Mouse (Mus musculus) cerebellum, postnatal 25 days (tissue): ENCODE data around the gene BC030870.

Experiments
- DNase-seq, 2 experiments: peaks; one replicate each; pipeline ENCODE4 v3.0.0; 2021; ENCODE audit warnings: mixed read lengths in 2 of 2

BC030870 gene

DNA sequence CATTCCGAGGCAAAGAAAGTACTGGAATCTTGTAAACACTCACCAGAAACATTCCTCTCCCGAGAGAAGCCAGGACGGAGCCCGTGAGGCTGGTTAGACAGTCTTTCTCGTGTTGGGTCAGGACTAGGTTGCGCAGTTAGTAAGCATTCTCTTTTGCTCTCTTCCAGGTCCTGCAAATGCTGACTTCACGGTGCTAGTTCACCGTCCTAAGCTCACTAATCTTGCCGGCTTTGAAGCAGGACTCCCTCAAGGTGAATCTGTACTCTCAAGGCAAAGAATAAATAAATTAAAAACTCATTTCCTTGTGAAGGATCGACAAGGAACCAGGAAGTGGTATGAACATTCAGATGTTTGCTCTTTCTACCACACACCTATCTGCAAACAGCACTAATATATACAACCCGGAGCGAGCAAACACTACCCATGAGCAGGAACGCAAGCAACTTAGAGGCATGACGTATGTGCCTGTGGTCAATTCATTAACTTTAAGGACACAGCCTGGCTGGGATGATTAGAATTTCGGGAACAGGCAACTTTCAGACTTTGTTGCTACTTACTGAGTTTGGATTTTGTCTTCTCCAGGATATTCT, at the start of gene BC030870:
BC030870 (minus strand) TSS at position 365 of the 590 bp plus-strand sequence.
- DNase-seq = no peak

DNA sequence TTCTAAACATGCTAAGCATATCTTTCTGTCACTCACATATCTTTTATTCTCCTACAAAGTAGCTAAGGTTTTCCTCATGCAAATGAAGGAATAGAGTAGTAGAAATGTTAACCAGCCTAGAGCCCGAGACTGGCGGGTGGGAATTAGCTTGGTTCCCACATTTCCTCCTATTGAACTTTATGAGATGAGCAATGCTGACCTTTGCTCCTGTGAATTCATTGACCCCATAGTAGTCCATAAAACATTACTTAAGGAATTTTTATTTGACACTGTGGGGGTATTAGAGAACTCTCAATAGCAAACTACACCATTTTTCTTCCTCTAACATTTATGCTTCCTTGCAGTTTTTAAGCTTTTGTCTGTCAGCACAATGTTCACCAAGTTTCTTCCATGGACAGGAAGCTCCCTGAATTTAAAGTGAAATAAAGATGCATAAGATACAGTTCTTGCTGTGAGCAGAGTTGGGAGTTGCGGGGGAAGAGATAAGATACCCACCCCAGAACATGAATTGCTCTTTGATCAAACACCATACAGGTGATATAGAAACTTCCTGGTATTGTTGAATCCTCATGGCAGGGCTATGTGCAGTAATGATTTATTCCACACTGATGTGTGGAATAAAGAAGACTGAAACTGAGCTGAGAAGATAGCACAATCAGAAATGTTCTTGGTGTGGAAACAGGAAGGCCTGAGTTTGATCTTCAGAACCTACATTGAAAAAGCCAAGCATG, 45.5 kb upstream of the BC030870 start:
- no peak for DNase-seq

DNA sequence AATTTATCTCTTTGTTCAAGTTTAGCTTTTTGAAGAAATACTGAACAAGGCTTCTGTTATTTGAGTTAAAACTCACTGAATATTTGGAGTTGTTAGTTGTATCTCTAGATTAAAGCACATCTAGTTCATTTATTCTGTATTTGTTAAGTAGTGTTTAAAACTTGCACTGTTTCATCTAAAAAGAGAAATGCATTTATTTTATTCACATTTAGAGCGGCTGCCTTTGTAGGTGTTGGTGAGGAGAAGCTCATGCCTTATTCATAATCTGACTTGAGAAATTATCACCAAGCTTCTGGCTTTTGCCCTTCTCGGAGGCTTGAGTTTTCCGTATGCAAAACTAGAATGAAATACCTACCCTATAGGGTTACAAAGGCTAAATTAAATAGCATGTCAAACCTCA, 39.8 kb upstream of the BC030870 start:
- no peak for DNase-seq

DNA sequence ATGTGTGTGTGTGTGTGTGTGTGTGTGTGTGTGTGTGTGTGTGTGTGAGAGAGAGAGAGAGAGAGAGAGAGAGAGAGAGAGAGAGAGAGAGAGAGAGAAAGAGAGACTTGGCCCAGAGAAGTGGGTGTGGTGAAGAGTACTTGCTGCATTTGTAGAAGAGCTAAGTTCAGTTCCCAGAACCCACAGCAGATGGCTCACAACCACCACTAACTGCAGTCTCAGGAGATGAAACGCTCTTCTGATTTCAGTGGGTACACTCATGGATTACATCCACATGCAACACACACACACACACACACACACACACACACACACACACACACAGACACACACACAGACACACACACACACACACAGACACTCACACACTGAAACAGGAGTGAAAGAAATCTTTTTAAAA, 31.3 kb upstream of the BC030870 start:
- DNase-seq = peak in 1 of 2 experiments; percentile 8

DNA sequence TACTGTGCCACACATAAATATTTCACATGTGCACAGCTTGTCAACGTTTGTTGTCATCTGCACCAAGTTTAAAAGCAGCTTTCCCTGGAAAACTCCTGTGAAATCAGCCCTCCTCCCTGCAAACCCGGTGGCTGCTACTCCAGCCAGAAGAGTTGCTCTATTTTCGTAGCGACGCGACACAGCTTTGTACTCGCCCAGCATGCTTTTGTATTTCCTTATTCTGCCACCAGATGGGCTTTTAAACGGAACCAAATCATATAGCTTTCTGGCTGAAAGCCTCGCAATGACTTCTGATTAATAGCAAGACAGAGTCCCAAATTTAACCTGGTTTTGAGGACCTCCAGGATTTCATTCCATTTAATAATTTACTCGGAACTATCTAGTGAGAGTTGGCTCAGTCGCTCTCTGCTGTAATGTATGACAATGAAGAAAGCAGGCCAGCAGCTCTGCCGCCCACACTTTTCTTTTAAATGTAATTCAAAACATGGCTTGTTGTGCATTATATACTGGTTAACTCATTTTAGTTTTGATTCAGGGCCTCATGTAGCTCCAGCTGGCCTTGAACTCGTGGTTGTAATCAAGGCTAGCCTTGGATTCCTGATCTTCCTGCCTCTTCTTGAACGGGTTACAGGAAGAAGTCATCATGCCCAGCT, 29.9 kb upstream of the BC030870 start:
- peak; percentile 12 to 39 for DNase-seq

DNA sequence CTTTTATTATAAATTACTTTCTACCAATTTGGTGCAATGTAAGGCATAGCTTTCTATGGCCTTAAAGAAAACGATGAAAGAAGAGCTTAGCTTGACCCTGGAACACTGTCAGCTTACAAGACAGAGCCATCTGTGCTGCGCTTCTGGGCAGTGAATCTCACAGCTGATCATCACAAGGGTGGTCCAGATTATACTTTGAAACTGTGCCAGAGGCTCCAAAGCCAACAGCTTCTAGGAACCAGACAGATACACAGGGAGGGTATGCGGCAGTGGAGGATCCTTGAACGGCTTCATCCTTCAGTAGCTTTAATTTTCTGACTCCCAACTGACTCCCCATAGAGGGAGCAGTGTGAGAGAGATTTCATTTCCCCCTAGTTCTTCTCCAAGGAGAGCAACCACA, 28.5 kb upstream of the BC030870 start:
- peak; percentile 24 to 36 for DNase-seq

DNA sequence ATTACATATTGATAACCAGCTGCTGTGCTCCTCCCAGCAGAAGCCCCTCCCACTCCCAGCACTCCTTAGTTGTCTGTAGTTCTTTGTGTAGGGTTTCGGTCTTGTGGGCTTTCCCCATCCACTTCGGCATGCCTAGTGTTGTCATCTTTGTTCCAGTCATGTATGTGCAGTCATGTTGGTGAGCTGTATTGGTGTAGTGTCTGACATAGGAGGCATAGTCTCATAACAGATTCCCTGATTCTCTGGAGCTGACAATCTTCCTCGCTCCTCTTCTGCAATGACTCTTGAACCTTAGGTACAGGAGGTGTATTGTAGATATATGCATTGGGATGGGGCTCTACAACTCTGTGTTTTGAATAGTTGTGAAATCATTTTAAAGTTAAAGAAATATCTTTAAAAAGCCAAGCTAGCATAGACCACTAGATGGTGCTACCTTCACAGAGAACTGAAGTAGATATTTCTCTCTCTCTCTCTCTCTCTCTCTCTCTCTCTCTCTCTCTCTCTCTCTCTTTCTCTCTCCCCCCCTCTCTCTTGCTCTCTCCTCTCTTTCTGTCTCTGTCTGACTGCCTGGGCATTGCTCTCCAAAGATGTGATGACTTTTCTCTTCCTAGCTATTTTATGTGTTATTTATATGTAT, 9.6 kb upstream of the BC030870 start:
- DNase-seq = no peak

DNA sequence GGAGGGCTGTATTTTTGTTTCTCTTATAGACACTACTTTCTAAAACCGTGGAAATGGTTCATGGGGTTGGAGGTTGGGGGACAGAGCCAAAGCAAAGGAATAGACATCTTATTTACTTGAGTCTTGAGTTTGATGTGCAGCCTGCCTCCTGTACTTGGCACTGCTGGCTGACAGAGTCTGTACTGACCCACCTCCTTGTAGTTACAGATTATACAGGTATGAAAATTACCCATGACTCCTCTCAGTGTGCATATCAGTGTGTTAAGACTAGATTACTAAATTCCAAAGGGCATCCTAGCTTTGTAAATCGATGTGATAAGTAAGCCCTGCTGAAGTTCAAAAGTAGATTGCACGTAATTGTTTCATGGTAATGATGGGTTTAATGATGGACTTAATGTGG, 2.9 kb downstream of the BC030870 start:
- DNase-seq = no peak

DNA sequence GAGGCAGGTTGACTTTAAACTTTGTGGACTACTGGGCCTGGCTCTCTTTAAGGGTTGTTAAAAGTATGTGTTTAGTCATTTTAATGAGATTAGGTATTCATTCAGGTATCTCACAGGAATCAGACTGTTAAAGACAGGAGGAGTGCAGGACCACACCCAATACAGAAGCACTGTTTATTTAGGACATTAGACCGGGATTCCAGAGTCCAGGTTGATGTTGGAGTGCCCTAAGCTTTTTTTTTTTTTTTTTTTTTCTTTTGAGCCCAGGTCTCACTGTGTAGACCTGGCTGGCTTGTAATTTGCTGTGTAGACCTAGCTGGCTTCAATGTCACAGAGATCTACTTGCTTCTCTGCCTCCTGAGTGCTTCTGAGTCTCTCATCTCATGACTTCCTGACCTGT, 3.3 kb downstream of the BC030870 start:
- DNase-seq = no peak

DNA sequence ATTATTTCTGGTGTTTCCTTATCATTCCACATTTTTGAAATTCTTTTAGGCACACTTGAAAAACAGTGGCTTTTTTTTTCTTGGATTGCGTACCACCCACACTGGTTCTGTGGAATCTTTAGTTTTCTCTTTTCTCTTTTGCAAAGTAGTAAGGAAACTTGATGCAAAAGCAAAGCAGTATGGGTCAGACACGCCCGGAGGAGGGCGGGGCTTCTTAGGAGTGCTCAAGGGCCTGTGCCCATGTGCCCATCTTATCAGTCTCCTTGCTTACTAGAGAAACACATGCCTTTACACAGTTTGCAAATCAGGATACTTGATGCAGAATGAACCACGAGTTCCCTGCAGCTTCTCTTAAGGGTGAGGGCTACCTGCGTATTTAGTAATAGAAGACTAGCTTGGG, 17.3 kb downstream of the BC030870 start:
- DNase-seq = no peak

DNA sequence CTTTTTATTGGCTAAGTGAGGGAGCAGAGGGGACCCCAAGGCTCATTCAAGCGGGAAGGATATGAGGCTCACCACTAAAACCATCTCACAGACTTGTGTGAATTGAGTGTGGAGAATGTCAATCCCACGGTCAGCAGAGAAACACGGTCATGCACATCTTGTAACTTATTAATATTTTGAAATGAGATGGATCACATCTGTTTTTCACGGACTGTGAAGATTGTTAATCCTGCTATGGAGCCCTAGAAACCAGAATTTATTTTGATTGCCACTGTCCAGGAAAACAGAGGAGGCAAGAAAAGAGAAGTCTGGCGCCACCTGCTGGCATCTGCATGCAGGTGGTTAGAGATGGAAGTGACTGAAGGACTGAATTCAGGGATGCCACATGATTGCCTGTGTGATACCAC, 19.1 kb downstream of the BC030870 start:
- peak; percentile 59 to 80 for DNase-seq

DNA sequence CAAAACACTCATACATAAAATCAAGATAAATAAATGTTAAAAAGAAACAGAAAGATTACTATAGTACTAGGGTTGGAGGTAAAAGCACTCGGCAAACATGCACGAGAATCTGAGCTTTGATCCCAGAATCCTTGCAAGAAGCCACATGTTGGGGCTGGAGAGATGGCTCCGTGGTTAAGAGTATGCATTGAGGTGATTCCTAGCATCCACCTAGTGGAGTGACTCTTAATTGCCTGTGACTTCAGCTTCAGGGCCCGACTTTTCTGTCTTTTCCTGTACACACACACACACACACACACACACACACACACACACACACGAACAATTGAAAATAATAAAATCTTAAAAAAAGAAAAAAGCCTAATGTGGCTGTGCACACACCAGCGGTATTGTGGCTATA, 20.4 kb downstream of the BC030870 start:
- DNase-seq = no peak

DNA sequence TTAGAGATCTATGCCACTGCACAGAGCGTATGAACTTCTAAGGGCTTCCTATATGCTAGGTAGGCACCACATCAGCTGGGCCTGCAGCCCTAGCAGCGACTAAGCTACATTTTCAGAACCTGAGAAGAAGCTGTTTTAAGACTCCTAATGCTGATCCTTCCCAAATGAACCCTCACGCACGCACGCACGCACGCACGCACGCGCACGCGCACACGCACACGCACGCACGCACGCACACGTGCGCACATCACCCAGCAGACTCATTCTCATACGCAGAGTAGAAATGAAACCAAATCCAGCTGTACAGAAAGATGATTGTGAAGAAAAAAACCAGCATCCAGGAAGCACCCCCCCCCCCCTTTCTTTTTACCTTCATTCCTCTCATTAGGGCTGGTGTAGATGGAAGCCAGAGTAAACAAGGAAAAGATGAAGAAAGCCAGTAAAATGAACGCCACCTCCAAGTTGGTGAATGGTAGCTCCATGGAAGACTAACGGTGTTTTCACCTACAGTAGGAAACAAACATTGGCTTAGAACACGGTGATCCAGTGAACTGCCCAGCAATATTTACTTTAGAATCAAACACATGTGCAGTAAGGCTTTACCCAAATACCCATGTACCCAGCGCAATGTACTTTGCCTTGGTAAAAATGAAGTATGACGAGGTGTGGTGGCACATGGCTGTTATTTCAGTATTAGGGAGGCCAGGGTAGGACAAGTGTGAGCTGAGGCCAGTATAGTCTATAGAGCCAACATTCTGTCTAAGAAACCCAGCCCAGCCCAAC, 21.2 kb downstream of the BC030870 start:
- no peak for DNase-seq

DNA sequence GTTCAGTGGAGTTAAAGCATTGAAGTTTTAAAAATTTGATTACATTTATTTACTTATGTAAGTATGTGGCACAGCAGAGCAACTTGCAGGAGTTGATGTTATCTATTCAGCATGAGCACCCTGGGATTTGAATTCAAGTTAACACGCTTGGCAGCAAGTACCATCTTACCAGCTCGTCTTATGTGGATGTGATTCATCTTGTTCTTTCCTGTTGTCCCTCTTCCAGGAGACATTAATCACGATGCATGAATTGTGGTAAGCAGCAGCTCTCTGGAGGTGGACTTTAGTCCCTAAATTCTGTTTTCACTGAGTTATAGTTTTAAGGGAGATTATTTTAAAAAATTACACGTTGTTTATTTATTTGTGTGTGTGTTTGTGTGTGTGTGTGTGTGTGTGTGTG, 25.3 kb downstream of the BC030870 start:
- no peak for DNase-seq

DNA sequence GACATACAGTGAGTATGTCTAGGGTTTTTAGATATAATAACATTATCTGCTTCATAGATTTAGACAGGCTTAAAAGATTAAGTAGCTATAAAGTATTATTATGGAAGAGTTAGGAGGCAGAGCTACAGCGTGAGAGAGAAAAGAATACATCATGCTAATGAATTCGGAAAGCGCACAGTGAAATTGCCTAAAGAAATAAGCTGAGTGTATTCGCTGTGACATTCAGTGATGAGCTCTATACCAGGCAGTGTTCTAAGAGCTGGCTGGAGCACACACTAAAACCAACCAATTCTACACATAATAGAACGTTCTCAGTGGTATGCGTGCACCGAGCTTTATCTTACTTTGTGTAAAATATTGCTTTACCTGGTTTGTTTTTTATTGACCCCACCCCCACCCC, 25.7 kb downstream of the BC030870 start:
- no peak for DNase-seq

DNA sequence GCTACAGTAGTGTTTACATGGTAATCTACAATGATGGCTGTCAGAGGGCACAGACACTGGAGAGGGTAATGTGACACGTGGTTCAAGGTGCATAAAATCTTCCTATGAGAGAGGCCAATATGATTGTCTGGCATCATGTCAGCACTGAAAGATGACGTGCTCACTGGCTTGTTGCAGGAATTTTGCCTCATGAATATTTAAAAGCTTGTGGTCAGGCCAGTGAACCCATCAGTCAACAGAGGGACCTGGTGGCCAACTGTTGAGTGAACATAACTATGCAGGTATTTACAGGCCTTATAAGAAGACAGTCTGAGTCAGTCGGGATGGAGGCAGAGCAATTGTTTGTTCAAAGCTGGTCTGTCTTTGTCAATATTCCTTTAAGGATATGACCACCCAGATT, 29.6 kb downstream of the BC030870 start:
- DNase-seq = no peak

DNA sequence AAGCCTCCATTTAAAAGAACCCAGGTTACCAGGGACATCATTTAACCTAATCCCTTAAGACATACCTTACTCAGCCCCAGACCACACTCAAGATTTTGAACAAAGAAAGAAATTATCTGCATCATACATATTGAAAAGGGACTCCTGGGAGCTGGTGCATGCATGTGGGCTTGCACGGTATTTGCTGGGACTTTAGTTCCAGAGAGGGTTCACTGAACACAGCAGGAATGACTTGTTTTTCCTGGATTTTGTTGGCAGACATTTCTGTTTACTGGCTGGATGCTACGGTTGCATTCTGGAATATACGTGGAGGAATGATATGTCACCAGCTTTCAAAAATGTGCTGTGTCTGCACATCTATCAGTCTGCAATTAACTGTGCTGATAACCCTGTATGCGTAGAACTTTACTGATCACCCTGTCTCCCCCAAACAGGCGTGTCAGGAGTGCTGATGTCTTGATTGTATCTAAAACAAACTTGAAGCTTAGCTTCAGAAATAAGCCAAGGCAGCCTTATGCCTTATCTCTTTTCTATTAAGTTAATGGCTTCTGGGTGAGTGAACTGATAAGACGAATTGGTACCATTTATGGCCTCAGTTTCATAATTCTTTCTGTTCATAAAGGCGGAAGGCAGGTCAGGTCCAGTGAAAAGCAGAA, 31.5 kb downstream of the BC030870 start:
- no peak for DNase-seq

DNA sequence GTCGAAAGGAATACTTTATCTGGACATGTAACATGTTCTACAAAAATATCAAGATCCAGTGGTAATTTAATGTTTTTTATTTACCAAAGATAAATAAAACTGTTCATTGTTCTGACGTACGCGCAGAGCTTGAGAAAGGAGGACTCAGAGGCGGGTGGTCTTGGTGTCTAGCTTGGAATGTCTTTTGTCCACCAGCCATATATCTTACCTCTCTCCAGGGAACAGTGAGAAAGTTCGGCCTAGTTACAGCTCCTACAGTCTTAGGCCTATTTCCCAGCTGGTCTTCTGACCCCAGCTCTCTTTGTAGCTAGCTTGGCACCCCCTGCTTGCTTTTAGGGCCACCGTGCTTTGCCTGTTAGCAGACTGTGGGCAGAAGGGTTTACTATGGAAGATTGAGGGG, 39.6 kb downstream of the BC030870 start:
- no peak for DNase-seq

DNA sequence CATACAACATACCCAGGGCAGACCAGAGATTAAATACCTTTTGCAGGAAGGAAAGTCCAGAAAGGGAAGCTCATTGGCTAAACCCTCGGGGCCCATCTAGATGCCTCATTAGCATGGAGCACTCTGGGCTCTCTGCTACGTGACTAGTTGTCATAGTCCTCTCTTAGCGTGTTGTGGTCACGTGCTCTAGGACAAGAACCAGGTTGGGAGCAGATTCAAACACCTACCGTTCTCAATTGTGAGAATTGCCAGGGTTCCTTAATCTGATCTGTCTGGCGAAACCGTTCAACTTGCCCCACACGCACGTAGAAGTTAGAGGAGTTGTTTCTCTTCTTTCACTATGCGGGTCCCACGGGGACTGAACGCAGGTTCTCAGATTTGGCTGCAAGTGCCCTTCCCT, 41.2 kb downstream of the BC030870 start:
- no peak for DNase-seq

DNA sequence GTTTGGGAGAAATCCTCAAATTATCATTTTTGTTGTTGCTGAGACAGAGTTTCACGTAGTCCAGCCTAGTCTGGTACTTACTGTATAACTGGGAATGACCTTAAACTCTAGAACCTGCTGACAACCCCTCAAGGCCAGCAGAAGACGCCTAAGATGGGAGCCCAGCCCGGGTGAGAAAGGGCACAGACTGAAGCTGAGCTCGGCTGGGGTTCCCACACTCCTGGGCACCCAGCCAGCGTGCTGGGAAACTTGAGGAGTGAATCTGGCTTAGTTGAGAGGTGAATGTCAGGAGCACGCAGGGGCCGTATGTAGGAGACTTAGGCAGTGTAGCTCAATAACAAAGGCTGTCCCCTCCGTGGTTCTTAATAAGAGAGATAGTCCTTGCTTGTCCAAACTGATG, 41.7 kb downstream of the BC030870 start:
- peak in 1 of 2 experiments; percentile 6 for DNase-seq

DNA sequence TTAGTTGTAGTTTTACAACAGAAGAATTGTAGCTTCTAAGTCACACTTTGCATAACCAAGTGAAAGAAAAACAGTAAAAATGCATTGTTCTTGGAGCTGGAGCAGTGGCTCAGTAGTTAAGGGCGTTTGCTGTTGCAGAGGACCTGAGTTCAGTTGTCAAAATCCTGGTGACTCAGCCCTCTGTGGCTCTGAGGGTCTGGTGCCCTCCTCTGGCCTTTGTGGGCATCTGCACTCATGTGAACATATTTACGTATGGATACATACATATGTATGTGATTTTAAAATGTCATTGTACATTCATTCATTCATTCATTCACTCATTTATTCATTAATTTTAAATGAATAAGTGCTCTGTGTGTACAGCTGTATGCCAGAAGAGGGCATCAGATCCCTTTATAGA, 43.7 kb downstream of the BC030870 start:
- no peak for DNase-seq

DNA sequence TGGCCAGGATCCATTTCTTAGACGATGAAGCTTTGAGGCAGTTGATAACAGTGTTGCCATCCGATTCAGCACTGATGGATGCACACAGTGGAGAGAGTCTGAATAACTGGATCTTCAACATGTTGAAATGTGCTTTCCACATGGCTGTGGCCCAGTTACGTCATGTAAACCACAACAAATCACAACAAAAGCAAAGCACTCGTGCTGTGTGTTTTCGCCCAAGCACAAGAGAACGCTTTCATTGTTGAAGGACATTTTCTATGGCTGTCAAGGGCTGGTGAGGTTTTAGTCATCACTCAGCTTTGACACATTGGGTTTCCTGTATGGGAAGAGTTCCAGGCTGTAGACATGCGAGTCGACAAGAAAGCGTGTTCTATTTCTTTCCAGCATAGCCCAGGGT, 48.6 kb downstream of the BC030870 start:
- no peak for DNase-seq
